Mouse (Mus musculus) MEL (cell line): ENCODE measurements around the gene Apoc4.

Experiments used
- E2F4 ChIP-seq: IDR thresholded peaks from 2 replicates; pipeline ENCODE4 v1.6.1; 2011; ENCODE audit warnings: low read depth, low read length, improper control_type of control experiment, borderline replicate concordance
- EP300 ChIP-seq, 2 experiments: IDR thresholded peaks; 2 replicates each; pipeline ENCODE4 v1.6.1; 2011; ENCODE audit warnings: improper control_type of control experiment in 2 of 2, low read length in 2 of 2, low read depth in 1 of 2, mild to moderate bottlenecking in 1 of 2
- TBP ChIP-seq: IDR thresholded peaks from 2 replicates; pipeline ENCODE4 v1.8.0; 2011; ENCODE audit warnings: low read depth, low read length, improper control_type of control experiment

- TF ChIP-seq EP300 (IDR thresholded peaks at IDR 0.05; ENCODE audit: low read depth in 1 of 2, low read length in 2 of 2), result no peak
- TF ChIP-seq TBP, result no peak
- TF ChIP-seq E2F4, result no peak
Observed at GRCm38 (mm10) chr7:19700299-19701068, 19.2 kb upstream of the Apoc4 start.
